Mouse (Mus musculus) olfactory bulb, adult 2 months (tissue): ENCODE results near the gene Pgpep1l.

Experiments
- CTCF ChIP-seq: fragments of 200-500 bp; IDR thresholded peaks from 2 replicates; pipeline ENCODE4 v1.5.1; 2012; ENCODE audit warnings: low read depth, mild to moderate bottlenecking, low read length, moderate library complexity; ENCODE audit not compliant: insufficient read depth
- POLR2A ChIP-seq: fragments of 200-500 bp; IDR thresholded peaks from 2 replicates; pipeline ENCODE4 v1.6.1; 2012; ENCODE audit warnings: mild to moderate bottlenecking, low read depth, low read length, moderate library complexity; ENCODE audit not compliant: insufficient read depth

GRCm38 (mm10) chr7:68281341-68281740 lies 17.3 kb upstream of the Pgpep1l start:
- TF ChIP-seq CTCF = no peak
- TF ChIP-seq POLR2A = no peak
